Mouse (Mus musculus): ENCODE measurements around the gene Fbln7.

GRCm38 (mm10) chr2:128892180-128892721 is 29.5 kb downstream of the Fbln7 start:
- TF ChIP-seq CTCF (IDR thresholded peaks at IDR 0.05; ENCODE audit: insufficient read depth, low read length) = no peak
- TF ChIP-seq POLR2A (IDR thresholded peaks at IDR 0.05; ENCODE audit: borderline replicate concordance, extremely low read depth, low read depth, low read length) = no peak

Data from lung, adult 2 months (tissue).